Mouse (Mus musculus): ENCODE results near the gene Pnma1. TPM values are rescaled to one million over a fixed set of nuclear protein-coding genes. Genes with fewer than 3 reads are reported as not detected.

Pnma1 gene
- total and polyA plus RNA-seq, 2 experiments from 2014 or later, result 12.0 to 13.9 TPM

GRCm38 (mm10) chr12:84161116-84161515, 12.8 kb upstream of the Pnma1 start:
- no peaks in the 10 kb centered on the region for H3K4me1 ChIP-seq (ENCODE audit: insufficient read depth)
- H3K4me3 ChIP-seq (ENCODE audit: low read depth, low read length), result no peak overlapping the region
- H3K27me3 ChIP-seq (ENCODE audit: insufficient read depth, low read length), result no peaks in the 10 kb centered on the region
- no peak for TF ChIP-seq CTCF (IDR thresholded peaks at IDR 0.05; ENCODE audit: low read depth)
- H3K9me3 ChIP-seq (ENCODE audit: low read length), result no peaks in the 10 kb centered on the region
- no peak overlapping the region for H3K27ac ChIP-seq (ENCODE audit: low read depth, low read length)
- 82% methylated on average over 8 of the region's 8 CpGs for WGBS
- DNase-seq (no peak), ATAC-seq (no peak)
- peaks cover 40% of the 10 kb centered on the region for H3K36me3 ChIP-seq (ENCODE audit: insufficient read depth)
- no peak overlapping the region for H3K9ac ChIP-seq
- H3K4me2 ChIP-seq (ENCODE audit: low read depth), result no peak overlapping the region

GRCm38 (mm10) chr12:84160491-84160890, 12.2 kb upstream of the Pnma1 start:
- WGBS, result 97% methylated on average over 8 of the region's 8 CpGs
- no peak overlapping the region for H3K9ac ChIP-seq
- H3K4me2 ChIP-seq (ENCODE audit: low read depth), result no peak overlapping the region
- H3K27ac ChIP-seq (ENCODE audit: low read depth, low read length), result no peak overlapping the region
- H3K27me3 ChIP-seq (ENCODE audit: insufficient read depth, low read length), result no peaks in the 10 kb centered on the region
- no peak overlapping the region for H3K4me3 ChIP-seq (ENCODE audit: low read depth, low read length)
- TF ChIP-seq CTCF (IDR thresholded peaks at IDR 0.05; ENCODE audit: low read depth), result no peak
- DNase-seq, result no peak
- H3K9me3 ChIP-seq (ENCODE audit: low read length), result no peaks in the 10 kb centered on the region
- H3K36me3 ChIP-seq (ENCODE audit: insufficient read depth), result peaks cover 44% of the 10 kb centered on the region
- ATAC-seq, result no peak
- no peaks in the 10 kb centered on the region for H3K4me1 ChIP-seq (ENCODE audit: insufficient read depth)

DNA sequence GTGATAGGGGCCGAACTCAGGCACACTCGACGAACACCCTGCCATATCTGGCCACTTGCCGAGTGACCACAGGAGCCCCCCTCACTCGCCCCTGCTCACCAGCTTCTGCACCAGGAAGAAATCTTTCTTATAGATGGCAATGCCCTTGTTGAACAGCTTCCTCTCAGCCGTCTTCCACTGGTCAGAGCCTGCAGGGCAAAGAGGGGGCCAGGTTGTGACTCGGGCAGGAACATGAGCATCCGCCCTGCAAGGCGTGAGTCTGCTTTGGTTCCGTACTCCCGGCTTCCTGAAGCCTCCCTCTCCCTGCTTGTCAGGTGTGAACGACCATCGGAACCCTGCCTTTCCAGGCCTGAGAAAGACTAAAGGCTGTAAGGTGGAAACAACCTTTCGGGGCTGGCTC, 9.9 kb upstream of the Pnma1 start:
- no peak for ATAC-seq
- no peak for DNase-seq
- Histone ChIP-seq H3K9me3 (ENCODE audit: low read length) (no peaks in the 10 kb centered on the region), H3K4me2 (ENCODE audit: low read depth) (no peak overlapping the region), H3K4me3 (ENCODE audit: low read depth, low read length) (no peak overlapping the region), H3K27ac (ENCODE audit: low read depth, low read length) (no peak overlapping the region), H3K9ac (no peak overlapping the region), H3K4me1 (ENCODE audit: insufficient read depth) (no peaks in the 10 kb centered on the region), H3K36me3 (ENCODE audit: insufficient read depth) (peaks cover 54% of the 10 kb centered on the region), H3K27me3 (ENCODE audit: insufficient read depth, low read length) (no peaks in the 10 kb centered on the region)
- 94% methylated on average over 14 of the region's 14 CpGs for WGBS
- TF ChIP-seq CTCF (IDR thresholded peaks at IDR 0.05; ENCODE audit: low read depth), result no peak

- H3K9me3 ChIP-seq (ENCODE audit: low read length), result no peaks in the 10 kb centered on the region
- H3K4me3 ChIP-seq (ENCODE audit: low read depth, low read length), result no peak overlapping the region
- H3K27me3 ChIP-seq (ENCODE audit: insufficient read depth, low read length), result no peaks in the 10 kb centered on the region
- H3K4me1 ChIP-seq (ENCODE audit: insufficient read depth), result no peaks in the 10 kb centered on the region
- H3K27ac ChIP-seq (ENCODE audit: low read depth, low read length), result no peak overlapping the region
- no peak for DNase-seq
- ATAC-seq, result no peak
- no peak overlapping the region for H3K4me2 ChIP-seq (ENCODE audit: low read depth)
- WGBS, result 93% methylated on average over 18 of the region's 18 CpGs
- peaks cover 55% of the 10 kb centered on the region for H3K36me3 ChIP-seq (ENCODE audit: insufficient read depth)
- no peak for TF ChIP-seq CTCF (IDR thresholded peaks at IDR 0.05; ENCODE audit: low read depth)
- no peak overlapping the region for H3K9ac ChIP-seq
Observed at GRCm38 (mm10) chr12:84156210-84156609, 7.9 kb upstream of the Pnma1 start.

GRCm38 (mm10) chr12:84155523-84155871, 7.2 kb upstream of the Pnma1 start:
- WGBS, result 62% methylated on average over 2 of the region's 2 CpGs
- no peak for TF ChIP-seq CTCF (IDR thresholded peaks at IDR 0.05; ENCODE audit: low read depth)
- Histone ChIP-seq H3K9ac (no peak overlapping the region), H3K27me3 (ENCODE audit: insufficient read depth, low read length) (no peaks in the 10 kb centered on the region), H3K4me1 (ENCODE audit: insufficient read depth) (no peaks in the 10 kb centered on the region), H3K4me2 (ENCODE audit: low read depth) (no peak overlapping the region), H3K36me3 (ENCODE audit: insufficient read depth) (peaks cover 59% of the 10 kb centered on the region), H3K4me3 (ENCODE audit: low read depth, low read length) (no peak overlapping the region), H3K9me3 (ENCODE audit: low read length) (no peaks in the 10 kb centered on the region), H3K27ac (ENCODE audit: low read depth, low read length) (no peak overlapping the region)
- DNase-seq (no peak), ATAC-seq (no peak)

GRCm38 (mm10) chr12:84154786-84155522, 6.7 kb upstream of the Pnma1 start:
- TF ChIP-seq CTCF (IDR thresholded peaks at IDR 0.05; ENCODE audit: low read depth), result no peak
- H3K4me1 ChIP-seq (ENCODE audit: insufficient read depth), result no peaks in the 10 kb centered on the region
- H3K9me3 ChIP-seq (ENCODE audit: low read length), result no peaks in the 10 kb centered on the region
- no peak for DNase-seq
- no peak overlapping the region for H3K9ac ChIP-seq
- H3K27me3 ChIP-seq (ENCODE audit: insufficient read depth, low read length), result no peaks in the 10 kb centered on the region
- WGBS, result 72% methylated on average over 11 of the region's 11 CpGs
- no peak for ATAC-seq
- no peak overlapping the region for H3K27ac ChIP-seq (ENCODE audit: low read depth, low read length)
- H3K4me2 ChIP-seq (ENCODE audit: low read depth), result no peak overlapping the region
- H3K36me3 ChIP-seq (ENCODE audit: insufficient read depth), result peaks cover 56% of the 10 kb centered on the region
- no peak overlapping the region for H3K4me3 ChIP-seq (ENCODE audit: low read depth, low read length)

DNA sequence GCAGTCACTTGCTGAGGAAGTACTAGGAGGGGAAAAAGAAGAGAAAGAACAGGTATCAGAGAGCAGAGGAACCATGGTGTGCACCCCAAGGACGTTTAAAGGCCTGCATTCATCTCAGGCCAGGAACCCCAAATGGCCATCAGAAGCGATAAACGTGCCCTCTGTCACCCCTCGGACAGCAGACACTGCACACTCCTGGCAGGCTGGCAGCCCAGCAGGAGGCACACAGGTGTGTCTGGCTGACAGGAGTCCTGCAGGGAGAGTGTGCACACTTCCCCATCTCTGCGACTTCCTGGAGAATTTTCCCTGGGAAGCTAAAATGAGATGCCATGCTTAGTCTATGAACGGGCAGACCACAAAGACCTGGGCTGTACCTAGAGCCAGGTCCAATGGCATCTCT, 5.1 kb upstream of the Pnma1 start:
- no peak overlapping the region for H3K27ac ChIP-seq (ENCODE audit: low read depth, low read length)
- H3K9me3 ChIP-seq (ENCODE audit: low read length), result no peaks in the 10 kb centered on the region
- H3K9ac ChIP-seq, result no peak overlapping the region
- no peak overlapping the region for H3K4me2 ChIP-seq (ENCODE audit: low read depth)
- no peaks in the 10 kb centered on the region for H3K27me3 ChIP-seq (ENCODE audit: insufficient read depth, low read length)
- 81% methylated on average over 6 of the region's 6 CpGs for WGBS
- H3K4me3 ChIP-seq (ENCODE audit: low read depth, low read length), result no peak overlapping the region
- ATAC-seq (no peak), DNase-seq (no peak)
- no peak for TF ChIP-seq CTCF (IDR thresholded peaks at IDR 0.05; ENCODE audit: low read depth)
- peaks cover 43% of the 10 kb centered on the region; the same call in 1 of the 2 replicates for H3K36me3 ChIP-seq (ENCODE audit: insufficient read depth)
- H3K4me1 ChIP-seq (ENCODE audit: insufficient read depth), result no peaks in the 10 kb centered on the region
